Comparison of ENCODE assay signal across 16 mouse cellular contexts in genomic region chr14:26878756-26879155, GRCm38 (mm10). TPM values are rescaled to one million over a fixed set of nuclear protein-coding genes. Genes with fewer than 3 reads are reported as not detected.
DNase-seq lines count a peak whose midpoint lies in the region; ATAC-seq lines count a peak whose summit lies in the region.
"Had no signal": no experiment of that assay in that cellular context is flagged by ENCODE, and none has a peak within 500 bp of the region (broad histone marks: within the 10 kb centered on the region; RNA-seq: fewer than 3 reads in every experiment).

No protein-coding gene starts in this region.

- DNase-seq in CD4-positive helper T cell, adult 2 months (ENCODE audit: low read depth, low spot score) = peak; percentile 65
- peak; percentile 59 for DNase-seq in thymus, postnatal 14 days
- no peak for DNase-seq in lung, postnatal 14 days
- DNase-seq in gastrocnemius, adult 18-20 months (ENCODE audit: low spot score) = no peak
- no peak for DNase-seq in right cerebral cortex, postnatal 14 days
- no peak for DNase-seq in right cerebral cortex, postnatal 10 days (ENCODE audit: low spot score in 2 of 2)
- DNase-seq: adrenal gland, adult 2 months; cerebellum, postnatal 25 days; gastrocnemius, postnatal 25 days; heart, postnatal 10 days; kidney, adult 11 months; layer of hippocampus, postnatal 36 days; midbrain, embryonic 14.5 days; right cerebral cortex, postnatal 25 days had no signal

- ATAC-seq in granulocyte monocyte progenitor cell, adult 5-6 weeks (replicated peaks; ENCODE audit: poor library complexity, severe bottlenecking) = peak; percentile 74
- peak; percentile 85 for ATAC-seq in megakaryocyte progenitor cell, adult 5-6 weeks (replicated peaks; ENCODE audit: poor library complexity)

RNA-seq across cellular contexts. Expression of gene Asb14, which starts 15.6 kb away (rescaled TPM):
- not detected in 2 replicates for total RNA-seq in granulocyte monocyte progenitor cell, adult 5-6 weeks (2014; fragmentation: Nextera tagmentation)
- not detected in 2 replicates for total RNA-seq in granulocyte monocyte progenitor cell, adult 5-6 weeks (2017)
- total RNA-seq in megakaryocyte progenitor cell, adult 5-6 weeks (2015) = not detected in 2 replicates
- not detected in 2 replicates for total RNA-seq in megakaryocyte progenitor cell, adult 5-6 weeks (2017)
- 100 to 1,000 TPM; 116 to 129 TPM for total RNA-seq in gastrocnemius, adult 18-20 months (2021)
- total RNA-seq: adrenal gland, adult 2 months; layer of hippocampus, postnatal 36 days had no signal

Comparison
In these comparisons a context has a peak if more than half of its experiments do, and no peak if none do; other contexts are left out.
1. DNase-seq: peak in CD4-positive helper T cell, adult 2 months (single experiment) and thymus, postnatal 14 days (single experiment); none in lung, postnatal 14 days (single experiment), gastrocnemius, adult 18-20 months (single experiment), right cerebral cortex, postnatal 14 days (single experiment) and right cerebral cortex, postnatal 10 days (0 of 2).
2. RNA of gene Asb14, which starts 15.6 kb away (total RNA-seq): 116 to 129 TPM in gastrocnemius, adult 18-20 months; not detected in granulocyte monocyte progenitor cell, adult 5-6 weeks and not detected in megakaryocyte progenitor cell, adult 5-6 weeks; every median in the first group is over 100 times any median in the second.